Mouse (Mus musculus): ENCODE measurements at regions not wholly inside any gene's neighbourhood (a gene's known extent, or its start where the extent isn't known, plus 50 kb on each side); places are given as distances from the start of the nearest gene placed in this dataset.

DNA sequence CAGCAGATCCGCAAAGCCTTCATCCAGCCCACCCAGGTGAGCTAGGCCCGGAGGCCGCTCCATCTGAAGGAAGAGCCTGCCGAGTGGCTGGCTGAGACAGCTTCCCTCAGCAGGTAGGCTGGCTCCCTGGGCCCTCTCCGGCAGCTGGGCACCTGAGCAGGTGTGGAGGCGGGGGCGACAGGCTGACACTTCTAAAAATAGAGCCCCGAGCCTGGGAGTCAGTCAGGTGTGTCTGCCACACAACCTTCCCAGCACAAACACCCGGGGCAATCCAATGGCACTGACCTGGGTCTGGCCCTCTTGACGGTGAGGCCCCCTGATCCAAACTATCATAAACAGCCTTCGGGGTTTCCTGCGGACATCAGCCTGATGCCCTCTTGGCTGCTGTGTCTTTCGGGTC is 58.5 kb downstream of the Zfp36l2 start:
- no peaks in the 10 kb centered on the region for H3K27me3 ChIP-seq (replicated peaks; ENCODE audit: low read depth, poor library complexity, severe bottlenecking)
- H3K4me3 ChIP-seq: no peak overlapping the region
- no peak overlapping the region for H3K27ac ChIP-seq (replicated peaks)
- WGBS: 70% methylated on average over 13 of the region's 13 CpGs
- peaks cover 5% of the 10 kb centered on the region; the same call in 1 of the 2 replicates for H3K9me3 ChIP-seq
- peaks cover 17% of the 10 kb centered on the region for H3K4me1 ChIP-seq
- H3K36me3 ChIP-seq (replicated peaks): no peaks in the 10 kb centered on the region
- DNase-seq (ENCODE audit: low spot score): no peak

DNA sequence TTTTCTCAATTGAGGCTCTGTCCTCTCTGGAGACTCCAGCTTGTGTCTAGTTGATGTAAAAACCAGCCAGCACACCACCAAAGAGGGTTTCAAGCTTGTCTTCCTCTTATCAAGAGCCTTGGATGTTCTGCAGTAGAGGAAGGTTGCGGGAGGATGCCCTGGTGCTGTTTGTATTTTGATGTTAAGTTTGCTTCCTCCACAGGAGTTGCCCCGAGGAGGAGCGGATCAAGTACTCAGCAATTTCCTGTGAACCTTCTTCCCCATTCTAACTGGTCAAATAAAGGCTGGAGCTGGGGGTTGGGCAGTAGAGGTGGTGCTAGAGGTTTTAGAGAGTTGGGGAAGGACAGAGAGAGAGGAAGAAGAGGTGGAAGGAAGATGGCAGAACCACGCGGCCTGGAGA is 59.5 kb downstream of the Zfp36l2 start:
- Histone ChIP-seq H3K9me3 (peaks cover 5% of the 10 kb centered on the region; the same call in 1 of the 2 replicates), H3K27ac (replicated peaks) (no peak overlapping the region), H3K27me3 (replicated peaks; ENCODE audit: low read depth, poor library complexity, severe bottlenecking) (no peaks in the 10 kb centered on the region), H3K4me3 (no peak overlapping the region), H3K4me1 (peaks cover 10% of the 10 kb centered on the region; the same call in 1 of the 2 replicates), H3K36me3 (replicated peaks) (no peaks in the 10 kb centered on the region)
- WGBS: 77% methylated on average over 5 of the region's 5 CpGs
- DNase-seq (ENCODE audit: low spot score): no peak

DNA sequence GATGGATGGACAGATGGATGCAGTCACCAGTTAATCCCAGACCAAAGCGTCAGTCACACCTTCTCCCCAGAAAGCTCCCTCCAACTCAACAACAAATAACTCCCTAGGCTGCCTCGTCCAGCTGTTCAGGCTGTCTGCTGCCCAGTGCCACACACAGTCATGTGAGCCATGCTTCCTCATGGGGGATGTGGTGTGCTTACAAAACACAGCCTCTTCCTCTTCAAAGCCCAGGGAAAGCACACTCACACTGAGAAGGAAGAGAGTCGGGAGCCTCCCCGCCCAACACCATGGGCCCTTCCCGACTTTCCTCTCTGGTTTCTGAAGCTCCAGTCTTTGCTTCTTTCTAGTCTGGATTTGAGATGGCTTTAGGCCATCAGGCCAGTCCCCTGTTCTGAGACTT is 61.6 kb downstream of the Zfp36l2 start:
- no peak overlapping the region for H3K4me3 ChIP-seq
- 75% methylated on average over 5 of the region's 5 CpGs for WGBS
- no peak for DNase-seq (ENCODE audit: low spot score)
- peaks cover 5% of the 10 kb centered on the region; the same call in 1 of the 2 replicates for H3K9me3 ChIP-seq
- peak overlapping the region; percentile 35; the same call in 1 of the 2 replicates for H3K27ac ChIP-seq (replicated peaks)
- no peaks in the 10 kb centered on the region for H3K27me3 ChIP-seq (replicated peaks; ENCODE audit: low read depth, poor library complexity, severe bottlenecking)
- peaks cover 15% of the 10 kb centered on the region for H3K4me1 ChIP-seq
- no peaks in the 10 kb centered on the region for H3K36me3 ChIP-seq (replicated peaks)

DNA sequence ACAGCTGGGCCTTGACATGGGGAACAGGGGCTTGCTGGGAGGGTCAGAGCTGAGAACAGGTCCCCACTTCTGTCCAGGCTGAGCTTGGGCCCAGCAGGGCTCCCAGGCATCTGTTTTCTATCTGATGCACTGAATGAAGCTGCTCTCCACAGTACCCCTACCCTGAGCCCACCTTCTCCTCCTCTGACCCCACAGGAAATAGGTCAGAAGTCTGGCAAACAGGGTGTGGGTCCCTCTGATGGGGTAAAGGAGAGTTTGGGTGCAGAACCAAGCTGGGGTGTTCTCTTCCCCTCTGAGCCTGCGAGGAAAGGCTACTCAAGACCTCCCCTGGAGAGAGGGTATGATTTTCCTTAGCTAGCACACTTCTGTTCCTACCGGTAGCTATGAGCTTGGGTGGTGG is 64.6 kb downstream of the Zfp36l2 start:
- Histone ChIP-seq H3K4me1 (peaks cover 37% of the 10 kb centered on the region), H3K27me3 (replicated peaks; ENCODE audit: low read depth, poor library complexity, severe bottlenecking) (no peaks in the 10 kb centered on the region), H3K4me3 (no peak overlapping the region), H3K27ac (replicated peaks) (peak overlapping the region; percentile 1), H3K36me3 (replicated peaks) (no peaks in the 10 kb centered on the region), H3K9me3 (peaks cover 5% of the 10 kb centered on the region; the same call in 1 of the 2 replicates)
- no peak for DNase-seq (ENCODE audit: low spot score)
- 81% methylated on average over 2 of the region's 2 CpGs for WGBS

DNA sequence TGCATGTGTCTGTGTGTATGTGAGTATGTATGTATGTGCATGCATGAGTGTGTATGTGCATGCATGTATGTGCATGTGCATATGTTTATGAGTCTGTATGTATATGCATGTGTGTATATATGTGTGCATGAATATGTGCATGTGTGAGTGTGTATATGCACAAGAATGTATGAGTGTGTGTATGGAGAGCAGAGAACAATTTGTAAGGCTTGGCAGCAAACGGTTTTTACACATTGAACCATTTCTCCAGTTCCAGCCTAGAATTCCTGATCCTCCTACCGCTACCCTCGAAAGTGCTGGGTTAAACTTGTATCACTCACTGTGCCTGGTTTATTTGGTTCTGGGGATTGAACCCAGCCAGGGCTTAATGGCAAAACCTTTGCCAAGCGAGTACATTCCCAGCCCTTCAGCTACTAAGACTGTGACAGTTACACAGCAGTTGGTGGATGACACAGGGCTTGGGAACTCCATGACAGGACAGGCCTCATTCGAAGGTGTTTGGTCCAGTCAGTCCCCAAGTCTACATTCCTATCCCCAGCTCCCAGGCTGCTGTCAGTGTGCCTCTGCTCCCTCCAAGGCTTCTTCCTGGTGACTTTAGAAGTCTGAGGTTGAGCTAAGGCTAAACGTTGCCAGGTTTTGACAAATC is 65.1 kb downstream of the Zfp36l2 start:
- Histone ChIP-seq H3K27ac (replicated peaks) (peak overlapping the region; percentile 1; the same call in 1 of the 2 replicates), H3K36me3 (replicated peaks) (no peaks in the 10 kb centered on the region), H3K4me3 (no peak overlapping the region), H3K27me3 (replicated peaks; ENCODE audit: low read depth, poor library complexity, severe bottlenecking) (no peaks in the 10 kb centered on the region), H3K4me1 (peaks cover 42% of the 10 kb centered on the region), H3K9me3 (peaks cover 5% of the 10 kb centered on the region; the same call in 1 of the 2 replicates)
- WGBS: 79% methylated on average over 6 of the region's 6 CpGs
- DNase-seq (ENCODE audit: low spot score): no peak

DNA sequence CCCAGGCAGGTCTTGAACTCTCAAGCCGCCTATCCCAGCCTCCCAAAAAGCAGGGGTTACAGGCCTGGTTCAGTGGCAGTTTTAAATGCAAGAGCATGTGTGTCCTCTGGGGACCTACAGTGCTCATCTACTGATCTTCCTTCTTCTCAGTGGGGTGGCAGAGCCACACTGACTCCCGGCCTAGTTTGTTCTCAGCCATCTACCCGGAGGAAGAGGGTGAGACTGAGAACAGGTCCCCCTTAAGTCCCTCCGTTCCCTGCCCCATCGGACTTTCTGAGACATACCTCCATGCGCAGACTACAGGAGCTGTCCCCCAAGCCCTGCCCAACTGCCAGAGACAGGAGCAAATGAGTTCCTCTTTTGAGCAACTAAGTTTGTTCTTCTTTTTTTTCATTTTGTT is 66.5 kb downstream of the Zfp36l2 start:
- H3K27ac ChIP-seq (replicated peaks): no peak overlapping the region
- WGBS: 71% methylated on average over 6 of the region's 6 CpGs
- H3K27me3 ChIP-seq (replicated peaks; ENCODE audit: low read depth, poor library complexity, severe bottlenecking): no peaks in the 10 kb centered on the region
- H3K4me1 ChIP-seq: peaks cover 42% of the 10 kb centered on the region
- H3K4me3 ChIP-seq: no peak overlapping the region
- DNase-seq (ENCODE audit: low spot score): no peak
- no peaks in the 10 kb centered on the region for H3K9me3 ChIP-seq
- H3K36me3 ChIP-seq (replicated peaks): no peaks in the 10 kb centered on the region

DNA sequence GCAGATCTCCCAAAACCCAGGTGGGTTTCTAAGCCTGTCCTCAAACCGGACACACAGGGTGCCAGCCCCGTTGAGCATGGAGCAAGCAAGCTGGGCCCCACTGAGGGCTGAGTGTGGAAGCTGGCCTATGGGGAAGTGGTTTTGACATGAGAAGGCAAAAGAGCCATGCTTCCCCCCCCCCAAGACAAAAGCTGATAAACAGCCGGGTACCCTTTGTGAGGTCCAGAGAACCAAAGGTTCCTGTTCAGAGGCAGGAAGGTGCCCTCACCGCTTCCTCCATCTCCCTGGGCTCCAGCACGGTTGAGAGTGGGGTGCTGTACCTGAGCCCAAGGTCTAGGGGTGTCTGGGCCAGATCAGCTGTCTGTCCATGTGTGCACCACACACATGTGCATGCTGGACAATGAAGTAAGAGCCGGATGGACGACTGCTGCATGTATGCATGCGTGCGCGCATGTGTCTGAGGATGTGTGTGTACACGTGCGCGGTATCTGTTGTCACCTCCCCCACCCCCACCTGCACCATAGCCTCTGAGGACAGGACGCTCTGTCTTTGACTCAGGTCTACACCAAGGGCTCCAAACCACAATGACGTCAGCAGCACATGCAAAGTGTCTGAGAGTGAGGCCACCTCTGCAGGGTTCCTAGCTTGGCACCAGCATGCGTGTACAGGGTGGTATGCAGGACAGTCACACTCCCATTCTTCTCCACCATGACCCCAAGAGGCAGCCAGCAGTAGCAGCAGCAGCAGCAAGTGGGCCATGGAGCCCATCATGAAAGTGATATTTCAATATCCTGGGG is 68.3 kb downstream of the Zfp36l2 start:
- H3K4me1 ChIP-seq: peaks cover 42% of the 10 kb centered on the region
- H3K27ac ChIP-seq (replicated peaks): peak overlapping the region; percentile 57; the same call in 1 of the 2 replicates
- H3K9me3 ChIP-seq: no peaks in the 10 kb centered on the region
- no peak for DNase-seq (ENCODE audit: low spot score)
- 90% methylated on average over 16 of the region's 16 CpGs for WGBS
- H3K4me3 ChIP-seq: no peak overlapping the region
- peaks cover 2% of the 10 kb centered on the region for H3K27me3 ChIP-seq (replicated peaks; ENCODE audit: low read depth, poor library complexity, severe bottlenecking)
- no peaks in the 10 kb centered on the region for H3K36me3 ChIP-seq (replicated peaks)

DNA sequence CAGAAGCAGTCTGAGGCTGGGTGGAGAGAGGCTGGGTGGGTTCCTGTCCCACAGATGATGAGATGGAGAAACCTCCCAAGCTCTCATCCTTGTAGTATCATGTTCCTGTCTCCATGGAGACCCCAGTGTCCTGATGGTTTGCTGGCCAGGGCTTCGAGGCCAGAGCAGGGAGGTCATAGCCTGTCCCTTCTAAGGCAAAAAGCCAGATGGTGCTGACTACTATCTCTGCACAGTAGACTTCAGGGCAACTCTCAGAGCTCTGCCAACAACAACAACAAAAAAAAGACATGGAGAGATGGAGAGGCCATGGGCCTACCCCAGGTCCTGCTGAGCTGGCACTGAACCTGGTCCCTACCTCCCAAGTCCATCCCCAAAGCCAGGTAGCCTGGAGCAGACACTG is 69.0 kb downstream of the Zfp36l2 start:
- Histone ChIP-seq H3K9me3 (no peaks in the 10 kb centered on the region), H3K4me3 (no peak overlapping the region), H3K27ac (replicated peaks) (peak overlapping the region; percentile 57; the same call in 1 of the 2 replicates), H3K36me3 (replicated peaks) (no peaks in the 10 kb centered on the region), H3K27me3 (replicated peaks; ENCODE audit: low read depth, poor library complexity, severe bottlenecking) (peaks cover 7% of the 10 kb centered on the region), H3K4me1 (peaks cover 49% of the 10 kb centered on the region)
- WGBS: 30% methylated on average over 1 of the region's 1 CpGs
- DNase-seq (ENCODE audit: low spot score): no peak

DNA sequence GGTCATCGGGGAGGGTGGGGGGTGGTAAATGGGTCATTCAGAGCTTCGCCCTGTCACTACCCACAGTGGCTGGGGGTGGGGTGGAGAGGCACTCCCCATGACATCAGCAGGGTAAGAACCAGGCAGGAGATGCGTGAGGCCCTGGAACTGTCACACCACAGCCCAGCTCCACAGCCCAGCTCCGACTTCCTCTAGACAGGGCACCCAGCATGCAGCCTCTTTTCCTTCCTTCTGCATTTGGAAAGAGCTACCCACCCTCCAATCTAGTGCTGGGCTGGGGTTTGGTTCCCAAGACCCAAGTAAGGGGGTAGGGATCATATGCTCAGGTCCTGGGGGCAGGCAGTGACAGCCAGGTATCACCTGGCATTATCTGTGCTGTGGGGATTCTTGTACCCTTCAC is 69.5 kb downstream of the Zfp36l2 start:
- no peak overlapping the region for H3K4me3 ChIP-seq
- no peaks in the 10 kb centered on the region for H3K36me3 ChIP-seq (replicated peaks)
- H3K27me3 ChIP-seq (replicated peaks; ENCODE audit: low read depth, poor library complexity, severe bottlenecking): peaks cover 7% of the 10 kb centered on the region
- 94% methylated on average over 4 of the region's 4 CpGs for WGBS
- no peaks in the 10 kb centered on the region for H3K9me3 ChIP-seq
- DNase-seq (ENCODE audit: low spot score): no peak
- H3K27ac ChIP-seq (replicated peaks): peak overlapping the region; percentile 57; the same call in 1 of the 2 replicates
- H3K4me1 ChIP-seq: peaks cover 49% of the 10 kb centered on the region

DNA sequence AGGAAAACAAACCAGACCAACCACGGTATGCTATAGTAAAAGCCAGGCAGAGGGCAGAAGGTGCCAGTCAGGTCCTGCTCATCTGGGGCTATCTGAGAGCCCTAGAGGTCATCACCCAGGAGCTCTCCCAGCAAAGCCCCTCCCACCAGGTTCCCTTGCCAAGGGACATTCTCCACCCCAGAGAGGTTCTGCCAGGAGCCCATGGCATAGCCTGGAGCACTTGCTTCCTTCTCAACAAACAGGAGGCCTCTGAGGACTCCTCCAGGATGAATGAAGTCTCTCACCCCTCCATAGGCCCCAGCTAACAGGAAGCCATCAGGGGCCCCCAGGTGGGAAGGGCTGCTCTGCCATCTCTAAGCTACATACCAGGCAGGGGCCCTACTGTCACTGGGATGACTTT is 70.0 kb downstream of the Zfp36l2 start:
- H3K27ac ChIP-seq (replicated peaks): 0 out of 2 replicates have a peak overlapping the region, but pooled peaks have one; percentile 57
- no peak overlapping the region for H3K4me3 ChIP-seq
- no peak for DNase-seq (ENCODE audit: low spot score)
- peaks cover 48% of the 10 kb centered on the region for H3K4me1 ChIP-seq
- no peaks in the 10 kb centered on the region for H3K36me3 ChIP-seq (replicated peaks)
- H3K9me3 ChIP-seq: no peaks in the 10 kb centered on the region
- H3K27me3 ChIP-seq (replicated peaks; ENCODE audit: low read depth, poor library complexity, severe bottlenecking): peaks cover 7% of the 10 kb centered on the region
- WGBS: 77% methylated on average over 1 of the region's 1 CpGs

DNA sequence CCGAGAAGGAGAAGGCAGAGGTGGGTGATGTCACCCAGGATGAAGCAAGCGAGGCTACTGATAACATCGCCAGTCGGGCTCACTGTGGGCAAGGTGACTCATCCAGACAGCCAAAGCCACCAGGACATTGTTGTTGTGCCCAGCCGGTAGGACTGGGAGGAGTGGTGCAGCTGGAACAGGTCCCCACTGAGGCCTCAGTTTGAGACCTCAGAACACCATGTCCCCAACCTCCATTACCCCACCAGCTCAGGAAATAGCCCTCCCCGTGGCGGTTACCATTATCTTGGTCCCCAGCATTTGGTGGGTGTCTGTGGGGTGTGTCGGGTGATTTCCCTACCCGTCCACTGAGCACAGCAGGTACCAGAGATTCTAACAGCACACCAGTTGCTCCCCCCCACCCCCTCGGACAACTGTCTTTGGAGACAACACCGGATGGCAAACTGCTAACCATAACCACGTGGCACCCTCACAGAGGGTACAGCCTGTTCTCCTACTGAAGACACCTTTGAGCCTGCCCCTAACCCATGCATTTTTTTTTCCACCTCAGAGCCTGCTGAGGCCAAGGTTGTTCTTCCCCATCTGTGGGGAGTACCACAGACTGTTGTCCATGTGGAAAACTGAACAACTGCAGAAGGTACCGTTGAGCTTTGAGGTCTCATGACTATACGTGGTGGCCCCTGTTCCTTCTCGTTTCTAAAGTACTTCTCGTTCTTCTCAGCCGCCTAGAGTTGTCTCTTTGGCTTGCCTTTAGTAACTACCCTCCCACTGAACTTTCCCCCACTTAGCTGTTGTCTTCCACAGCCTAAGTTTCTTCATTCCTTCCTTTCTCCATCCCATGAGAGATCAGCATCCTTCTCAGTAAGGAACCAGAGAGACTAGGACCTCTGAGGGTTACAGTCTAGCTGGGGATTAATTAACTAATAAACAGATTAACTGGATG is 71.1 kb downstream of the Zfp36l2 start:
- peaks cover 60% of the 10 kb centered on the region for H3K4me1 ChIP-seq
- H3K36me3 ChIP-seq (replicated peaks): no peaks in the 10 kb centered on the region
- DNase-seq (ENCODE audit: low spot score): no peak
- H3K9me3 ChIP-seq: no peaks in the 10 kb centered on the region
- H3K27me3 ChIP-seq (replicated peaks; ENCODE audit: low read depth, poor library complexity, severe bottlenecking): peaks cover 7% of the 10 kb centered on the region
- peak overlapping the region; percentile 30; the same call in 1 of the 2 replicates for H3K27ac ChIP-seq (replicated peaks)
- 88% methylated on average over 17 of the region's 17 CpGs for WGBS
- no peak overlapping the region for H3K4me3 ChIP-seq

DNA sequence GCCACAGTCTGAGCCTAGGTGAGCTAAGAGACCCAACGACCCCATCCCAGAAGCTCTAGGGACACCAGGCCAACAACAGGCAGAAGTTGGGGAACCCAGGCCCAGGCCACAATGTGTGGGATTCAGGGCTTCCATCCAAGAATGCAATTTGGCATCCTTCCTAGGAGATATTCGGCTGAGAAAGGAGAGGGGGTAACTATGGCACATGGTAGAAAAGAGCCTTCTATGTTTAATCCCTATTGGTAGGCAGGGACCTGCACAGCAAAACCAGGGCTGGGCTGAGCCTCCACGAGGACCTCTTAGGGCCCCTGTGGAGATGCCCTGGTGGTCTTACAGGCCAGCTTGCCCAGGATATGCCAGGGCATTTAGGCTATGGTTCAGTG is 71.8 kb downstream of the Zfp36l2 start:
- H3K9me3 ChIP-seq: no peaks in the 10 kb centered on the region
- DNase-seq (ENCODE audit: low spot score): no peak
- H3K36me3 ChIP-seq (replicated peaks): no peaks in the 10 kb centered on the region
- no peak overlapping the region for H3K4me3 ChIP-seq
- WGBS: 86% methylated on average over 3 of the region's 3 CpGs
- H3K27ac ChIP-seq (replicated peaks): peak overlapping the region; percentile 30; the same call in 1 of the 2 replicates
- peaks cover 7% of the 10 kb centered on the region for H3K27me3 ChIP-seq (replicated peaks; ENCODE audit: low read depth, poor library complexity, severe bottlenecking)
- peaks cover 58% of the 10 kb centered on the region for H3K4me1 ChIP-seq

All from embryonic facial prominence, embryonic 10.5 days (tissue).